Mouse (Mus musculus) ovary, adult 18-20 months (tissue): Measurements from ENCODE around the gene Sgca.
A peak's percentile ranks its signal among the peaks of the same experiment; 100 is the strongest.

ENCODE experiments used
- DNase-seq: peaks from one replicate; pipeline ENCODE4 v3.0.0; 2022; ENCODE audit warnings: low spot score, mixed read lengths

Sgca gene

DNA sequence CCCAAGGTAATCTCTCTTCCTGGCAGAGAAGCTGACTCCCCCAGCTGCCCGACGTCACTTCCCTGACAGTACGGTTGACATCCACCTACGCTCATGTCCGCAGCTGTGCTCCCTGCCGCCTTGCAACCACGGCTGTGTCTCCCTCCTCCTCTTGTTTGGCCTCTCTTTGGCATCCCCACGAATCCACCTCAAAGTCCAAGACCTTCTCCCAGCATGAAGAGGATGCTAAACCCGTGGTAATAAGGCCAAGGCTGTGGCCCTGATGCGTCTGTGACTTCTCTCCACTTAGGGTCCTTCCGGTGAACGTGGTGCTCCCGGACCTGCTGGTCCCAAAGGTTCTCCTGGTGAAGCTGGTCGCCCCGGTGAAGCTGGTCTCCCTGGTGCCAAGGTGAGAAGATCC lies 33.1 kb downstream of the Sgca start:
- DNase-seq, result no peak

DNA sequence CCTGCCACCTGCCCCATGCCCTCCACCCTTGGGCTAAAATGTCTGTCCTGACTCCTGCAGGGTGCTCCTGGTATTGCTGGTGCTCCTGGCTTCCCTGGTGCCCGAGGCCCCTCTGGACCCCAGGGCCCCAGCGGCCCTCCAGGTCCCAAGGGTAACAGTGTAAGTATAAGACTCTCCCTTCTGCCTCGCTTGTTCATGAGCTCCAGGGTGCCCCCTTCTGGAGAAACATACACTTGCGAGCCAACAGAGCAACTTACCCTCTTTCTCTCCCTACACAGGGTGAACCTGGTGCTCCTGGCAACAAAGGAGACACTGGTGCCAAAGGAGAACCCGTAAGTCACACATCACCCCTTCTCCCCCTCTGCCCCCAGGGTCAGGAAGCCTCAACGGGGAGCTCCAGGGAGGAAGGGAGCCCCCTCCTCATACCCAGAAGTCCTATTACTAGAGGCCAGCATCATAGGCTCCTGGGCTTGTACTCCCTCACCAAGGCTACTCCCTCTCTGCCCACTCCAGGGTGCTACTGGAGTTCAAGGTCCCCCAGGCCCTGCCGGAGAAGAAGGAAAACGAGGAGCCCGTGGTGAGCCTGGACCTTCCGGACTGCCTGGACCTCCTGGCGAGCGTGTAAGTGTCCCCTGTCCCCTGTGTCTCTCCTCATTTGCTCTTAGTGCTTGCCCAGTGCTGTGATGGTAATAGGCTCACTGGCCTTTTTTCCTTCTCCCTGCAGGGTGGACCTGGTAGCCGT lies 33.7 kb downstream of the Sgca start:
- DNase-seq, result no peak

DNA sequence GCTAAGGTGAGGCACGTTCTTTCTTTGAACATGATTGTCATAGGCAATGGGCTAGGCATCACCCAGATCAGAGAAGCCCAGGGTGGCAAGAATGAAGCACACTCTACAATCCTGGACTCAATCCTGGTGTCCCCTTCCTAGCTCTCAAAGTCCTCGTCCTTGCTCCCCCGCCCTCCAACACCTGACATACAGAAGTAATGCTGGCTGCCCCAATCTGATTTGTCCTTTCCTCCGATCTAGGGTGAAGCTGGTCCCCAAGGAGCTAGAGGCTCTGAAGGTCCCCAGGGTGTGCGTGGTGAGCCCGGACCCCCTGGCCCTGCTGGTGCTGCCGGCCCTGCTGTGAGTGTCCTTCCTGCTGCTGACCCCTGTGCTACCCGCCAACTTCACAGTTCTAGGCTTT lies 34.4 kb downstream of the Sgca start:
- no peak for DNase-seq

DNA sequence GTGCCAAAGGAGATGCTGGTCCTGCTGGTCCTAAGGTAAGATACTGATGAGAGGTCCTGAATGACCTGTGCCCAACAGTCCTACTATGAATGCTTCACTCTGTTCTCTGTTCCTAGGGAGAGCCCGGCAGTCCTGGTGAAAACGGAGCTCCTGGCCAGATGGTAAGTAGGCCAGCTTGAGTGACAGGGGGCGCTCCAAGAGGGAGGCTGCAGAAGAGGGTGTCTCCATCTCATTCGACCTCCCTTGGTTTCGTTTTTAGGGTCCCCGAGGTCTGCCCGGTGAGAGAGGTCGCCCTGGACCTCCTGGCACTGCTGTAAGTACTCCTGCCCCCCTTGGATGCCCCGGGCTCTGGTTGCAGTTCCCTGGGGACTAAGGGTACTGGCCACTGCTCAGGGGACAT lies 35.0 kb downstream of the Sgca start:
- DNase-seq, result no peak

DNA sequence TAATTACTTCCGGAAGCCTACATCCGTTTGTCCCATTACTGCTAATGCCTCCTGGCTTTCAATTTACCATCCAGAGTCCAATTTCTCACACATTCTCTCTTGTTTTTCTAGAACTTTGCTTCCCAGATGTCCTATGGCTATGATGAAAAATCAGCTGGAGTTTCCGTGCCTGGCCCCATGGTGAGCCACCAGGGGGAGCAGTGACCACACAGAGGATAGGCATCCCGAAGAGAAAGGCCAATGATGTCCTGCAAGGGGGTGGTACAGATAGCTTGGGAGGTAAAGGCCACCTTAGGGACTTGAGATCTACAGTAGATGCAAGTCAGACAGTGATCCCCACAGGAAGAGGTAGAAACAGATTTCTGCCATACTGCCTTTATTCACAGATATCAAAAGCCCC lies 36.8 kb downstream of the Sgca start:
- no peak for DNase-seq

DNA sequence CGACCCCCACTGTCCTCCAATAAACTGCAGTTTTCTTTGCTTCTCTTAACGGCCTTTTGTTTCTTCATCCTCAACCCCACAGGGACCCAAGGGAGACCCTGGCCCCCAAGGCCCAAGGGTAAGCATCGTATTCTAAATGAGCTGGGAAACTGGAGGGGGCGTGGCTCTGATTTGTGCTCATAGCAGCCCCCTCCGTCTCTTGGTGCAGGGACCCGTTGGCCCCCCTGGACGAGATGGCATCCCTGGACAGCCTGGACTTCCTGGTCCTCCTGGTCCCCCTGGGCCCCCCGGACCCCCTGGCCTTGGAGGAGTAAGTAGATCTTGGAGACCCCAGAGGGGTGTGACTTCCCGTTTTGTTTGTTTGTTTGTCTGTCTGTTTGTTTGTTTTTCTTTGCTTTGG lies 37.8 kb downstream of the Sgca start:
- DNase-seq, result no peak

DNA sequence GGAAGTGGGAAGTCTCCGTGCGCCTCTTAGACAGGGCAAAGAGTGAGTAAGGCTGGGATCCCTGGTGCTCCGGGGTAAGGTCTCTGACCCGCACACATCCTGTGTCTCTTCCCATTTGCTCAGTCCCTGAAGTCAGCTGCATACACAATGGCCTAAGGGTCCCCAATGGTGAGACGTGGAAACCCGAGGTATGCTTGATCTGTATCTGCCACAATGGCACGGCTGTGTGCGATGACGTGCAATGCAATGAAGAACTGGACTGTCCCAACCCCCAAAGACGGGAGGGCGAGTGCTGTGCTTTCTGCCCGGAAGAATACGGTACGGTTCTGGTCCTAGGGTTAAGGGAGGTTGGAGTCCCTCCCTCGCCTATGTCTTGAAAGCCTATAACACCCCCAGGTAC lies 38.3 kb downstream of the Sgca start:
- no peak for DNase-seq

DNA sequence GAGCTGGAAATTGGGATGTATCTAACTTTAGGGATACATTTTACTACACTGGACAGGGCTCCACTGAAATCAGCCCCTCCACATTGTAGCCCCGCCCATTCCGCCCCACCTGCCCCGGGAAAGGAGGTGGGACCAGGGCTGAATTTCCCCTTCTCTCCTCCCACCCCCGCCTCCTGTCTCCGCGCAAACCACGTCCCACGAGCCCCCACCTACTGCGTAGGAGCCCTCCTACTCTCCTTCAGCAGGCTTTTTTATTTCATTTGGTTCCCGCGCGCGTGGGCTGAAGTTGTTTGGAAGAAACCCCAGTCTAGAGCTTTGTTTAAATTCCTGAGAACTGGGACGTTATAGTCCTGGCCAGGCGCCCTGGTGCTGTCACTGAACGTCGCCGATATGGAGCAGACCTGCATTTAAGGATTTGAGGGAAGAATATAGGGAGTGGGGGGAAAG lies 38.8 kb downstream of the Sgca start:
- peak; percentile 42 for DNase-seq

DNA sequence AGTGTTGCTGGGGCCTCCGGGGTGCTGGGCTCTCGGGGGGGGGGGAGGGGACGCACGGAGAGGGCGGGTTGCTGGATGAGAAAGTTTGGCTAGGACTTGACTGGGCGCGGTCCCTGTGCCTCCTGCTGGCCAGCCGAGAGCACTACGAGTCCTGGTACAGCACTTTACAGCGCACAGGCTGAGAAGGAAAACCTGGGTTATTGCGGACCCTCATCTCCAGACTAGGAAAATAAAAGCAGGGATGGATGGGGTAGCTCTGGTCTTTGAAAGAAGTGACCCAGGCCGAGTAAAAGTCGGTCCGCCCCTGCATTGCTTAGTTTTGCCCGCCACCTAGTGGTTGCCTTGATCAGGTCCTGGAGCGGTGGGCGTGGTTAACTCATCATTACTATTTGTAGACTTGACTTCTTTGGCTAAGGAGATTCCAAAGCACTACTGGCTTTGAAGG lies 39.3 kb downstream of the Sgca start:
- peak; percentile 73 for DNase-seq

DNA sequence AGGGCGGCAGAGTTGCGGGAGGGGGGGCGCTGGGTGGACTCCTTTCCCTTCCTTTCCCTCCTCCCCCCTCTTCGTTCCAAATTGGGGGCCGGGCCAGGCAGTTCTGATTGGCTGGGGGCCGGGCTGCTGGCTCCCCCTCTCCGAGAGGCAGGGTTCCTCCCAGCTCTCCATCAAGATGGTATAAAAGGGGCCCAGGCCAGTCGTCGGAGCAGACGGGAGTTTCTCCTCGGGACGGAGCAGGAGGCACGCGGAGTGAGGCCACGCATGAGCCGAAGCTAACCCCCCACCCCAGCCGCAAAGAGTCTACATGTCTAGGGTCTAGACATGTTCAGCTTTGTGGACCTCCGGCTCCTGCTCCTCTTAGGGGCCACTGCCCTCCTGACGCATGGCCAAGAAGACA lies 40.1 kb downstream of the Sgca start, which contains the start of gene Col1a1:
Col1a1 (plus strand) TSS at position 180 of the 400 bp plus-strand sequence.
- peak; percentile 66 for DNase-seq

DNA sequence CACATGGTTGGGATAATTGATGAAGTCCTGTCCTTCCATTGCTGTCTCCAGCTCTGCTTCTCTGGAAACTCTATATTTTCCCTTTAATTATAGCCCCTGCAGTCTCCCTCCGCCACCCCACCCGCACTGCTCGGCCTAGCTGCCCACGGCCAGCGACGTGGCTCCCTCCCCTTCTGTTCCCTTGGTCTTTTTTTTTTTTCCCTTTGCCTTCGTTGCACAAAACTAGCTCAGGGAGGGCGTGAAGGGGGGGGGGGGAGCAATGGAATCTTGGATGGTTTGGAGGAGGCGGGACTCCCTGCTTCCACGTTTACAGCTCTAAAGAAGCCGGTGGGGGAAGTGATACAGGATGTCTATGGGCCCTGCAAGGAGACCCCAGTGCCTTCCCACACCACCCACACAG lies 41.6 kb downstream of the Sgca start:
- DNase-seq, result no peak

DNA sequence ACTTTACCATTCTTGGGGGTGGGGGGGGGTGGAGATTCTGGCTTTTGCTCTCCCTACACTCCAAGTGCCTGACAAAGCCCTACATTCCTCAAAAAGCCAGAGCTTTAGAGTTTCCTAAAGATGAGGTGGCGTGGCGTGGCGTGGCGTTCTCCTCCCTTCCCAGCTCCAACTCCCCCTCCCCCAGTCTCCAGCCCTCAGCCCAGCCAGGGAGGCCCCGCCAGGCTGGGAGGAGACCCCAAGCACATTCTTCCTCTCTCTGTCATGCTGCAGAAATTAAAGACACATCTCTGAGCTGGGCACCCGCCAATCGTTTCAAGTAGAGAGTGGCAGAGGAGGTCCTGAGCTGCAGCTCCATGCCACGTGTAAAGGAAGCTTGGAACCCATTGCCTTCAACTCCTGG lies 42.5 kb downstream of the Sgca start:
- DNase-seq, result no peak

DNA sequence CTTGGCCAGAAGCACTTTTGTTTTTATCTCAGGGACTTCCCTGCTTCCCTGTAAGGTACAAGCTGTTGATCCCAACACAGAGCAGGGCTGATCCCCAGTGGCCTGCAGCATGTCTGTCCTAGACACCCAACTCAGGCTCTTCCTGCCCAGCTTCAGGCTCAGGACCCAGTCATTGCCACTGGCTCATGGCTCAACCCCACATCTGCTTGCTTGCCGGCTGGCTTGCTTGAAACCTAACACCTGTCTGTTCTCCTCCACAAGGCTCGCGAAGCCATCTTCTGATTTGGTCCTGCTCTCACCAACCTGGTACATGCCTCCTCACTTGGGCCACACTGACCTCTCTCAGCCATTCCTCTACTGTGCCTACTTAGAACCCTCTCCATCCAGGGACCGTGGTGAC lies 46.0 kb downstream of the Sgca start:
- DNase-seq, result no peak

DNA sequence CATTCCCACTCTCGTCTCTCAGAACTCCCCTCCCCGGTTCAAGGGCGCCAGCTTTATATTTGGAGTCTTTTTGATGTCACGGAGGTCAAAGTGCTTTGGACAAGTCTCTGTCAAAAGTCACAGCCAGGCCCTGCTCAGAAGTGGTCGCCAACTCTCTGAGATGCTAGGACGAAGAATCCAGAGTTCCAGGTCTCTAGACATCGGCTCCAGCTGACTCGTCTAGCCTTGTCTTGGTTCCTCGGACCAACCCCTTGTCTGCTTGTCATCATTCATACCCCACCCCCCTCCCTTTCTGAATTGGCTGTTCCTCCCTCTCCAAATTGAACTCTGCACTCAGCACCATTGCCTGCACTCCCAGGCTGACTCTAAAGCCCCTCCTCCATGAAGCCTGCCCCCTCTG lies 46.5 kb downstream of the Sgca start:
- no peak for DNase-seq

DNA sequence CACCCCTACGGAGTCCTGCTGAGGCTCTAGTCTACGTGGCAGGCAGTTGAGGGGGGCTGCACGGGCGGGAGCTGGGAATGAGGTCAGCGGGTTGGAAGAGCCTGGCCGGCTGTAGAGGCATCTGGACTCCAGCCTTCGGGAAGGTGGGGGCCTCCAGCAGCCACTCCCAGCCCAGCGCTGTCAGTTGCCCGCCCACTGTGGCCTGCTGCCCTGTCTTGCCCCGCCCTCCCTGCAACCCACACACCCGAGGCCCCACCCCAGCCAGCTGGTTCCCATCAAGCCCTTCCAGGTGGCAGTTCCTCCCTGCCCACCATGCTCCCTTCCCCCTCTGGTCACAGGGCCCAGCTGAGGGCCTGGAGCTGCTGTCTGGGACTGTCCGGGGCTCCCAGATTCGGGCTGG lies 47.3 kb downstream of the Sgca start:
- DNase-seq, result peak; percentile 84

DNA sequence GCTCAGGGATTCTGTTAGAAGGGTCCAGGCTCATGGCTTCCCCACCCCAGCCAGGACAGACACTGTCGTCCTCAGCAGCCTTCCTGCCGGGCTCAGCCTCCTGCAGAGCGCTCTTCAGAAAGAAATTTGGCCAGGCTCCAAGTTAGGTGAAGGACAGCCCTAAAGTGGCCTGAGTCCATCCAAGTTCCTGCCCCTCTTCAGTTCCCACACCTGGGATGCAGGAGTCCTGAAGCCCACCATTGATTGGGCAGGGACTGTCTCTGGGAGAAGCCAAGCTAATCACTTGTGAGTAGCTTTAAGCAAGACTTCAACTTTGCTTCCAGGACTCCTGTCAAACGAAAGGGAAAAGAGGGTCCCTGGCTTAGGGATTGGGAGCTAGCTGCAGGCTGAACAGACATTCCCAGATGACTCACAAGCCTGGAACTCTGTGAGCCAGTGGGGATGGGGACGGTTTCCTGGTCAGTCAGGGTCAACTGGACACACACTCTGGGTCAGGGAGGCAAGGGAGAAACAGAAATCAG lies 48.3 kb downstream of the Sgca start:
- no peak for DNase-seq

DNA sequence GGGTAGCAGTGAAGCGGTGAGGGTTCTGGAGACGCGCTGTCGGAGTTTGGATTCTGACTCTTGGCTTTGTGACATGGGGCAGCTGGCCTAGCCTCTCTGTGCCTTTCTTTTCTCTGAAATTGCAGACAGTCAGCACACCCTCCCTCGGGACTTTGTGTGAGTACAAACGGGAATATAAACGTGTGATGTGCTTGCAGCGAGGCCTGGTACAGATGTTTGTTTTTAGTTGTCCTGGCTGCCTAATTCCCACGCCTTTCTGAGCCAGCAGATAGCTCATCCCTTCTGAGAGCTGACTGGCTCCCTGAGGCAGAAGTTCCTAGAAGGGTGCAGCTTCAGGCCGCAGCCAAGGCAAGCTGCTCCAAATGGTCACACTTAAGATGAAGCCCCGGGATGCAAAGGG lies 49.7 kb downstream of the Sgca start:
- no peak for DNase-seq

DNA sequence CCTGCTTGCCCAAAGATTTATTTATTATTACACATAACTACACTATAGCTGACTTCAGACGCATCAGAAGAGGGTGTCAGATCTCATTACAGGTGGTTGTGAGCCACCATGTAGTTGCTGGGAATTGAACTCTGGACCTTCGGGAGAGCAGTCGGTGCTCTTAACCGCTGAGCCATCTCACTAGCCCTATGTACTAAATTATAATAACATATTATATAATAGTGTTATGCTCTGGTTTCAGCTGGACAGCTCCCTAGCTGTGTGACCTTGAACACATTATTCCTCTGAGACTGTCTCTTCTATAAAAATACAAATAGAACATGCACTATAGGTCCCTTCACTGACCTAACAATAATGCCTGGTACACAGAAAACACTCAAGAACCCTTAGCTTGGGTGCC lies 51.1 kb downstream of the Sgca start:
- DNase-seq, result no peak

DNA sequence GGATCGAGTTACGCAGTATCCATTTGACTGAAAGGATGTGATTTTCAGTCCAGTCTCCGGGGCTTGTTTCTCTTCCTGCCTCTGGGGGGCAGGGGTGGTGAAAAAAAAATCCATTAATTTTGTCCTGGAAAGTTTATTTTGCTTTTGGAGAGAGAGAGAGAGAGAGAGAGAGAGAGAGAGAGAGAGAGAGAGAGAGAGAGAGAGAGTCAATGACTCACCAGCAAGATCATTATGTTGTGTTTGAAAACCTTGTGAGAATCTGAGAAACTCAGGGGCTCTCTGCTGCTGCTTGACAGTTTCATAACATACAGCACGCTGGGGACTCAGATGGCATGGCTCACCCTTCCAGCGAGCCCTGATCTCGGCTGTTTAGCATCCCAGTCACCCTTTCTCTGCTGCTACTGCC lies 55.1 kb downstream of the Sgca start:
- no peak for DNase-seq

DNA sequence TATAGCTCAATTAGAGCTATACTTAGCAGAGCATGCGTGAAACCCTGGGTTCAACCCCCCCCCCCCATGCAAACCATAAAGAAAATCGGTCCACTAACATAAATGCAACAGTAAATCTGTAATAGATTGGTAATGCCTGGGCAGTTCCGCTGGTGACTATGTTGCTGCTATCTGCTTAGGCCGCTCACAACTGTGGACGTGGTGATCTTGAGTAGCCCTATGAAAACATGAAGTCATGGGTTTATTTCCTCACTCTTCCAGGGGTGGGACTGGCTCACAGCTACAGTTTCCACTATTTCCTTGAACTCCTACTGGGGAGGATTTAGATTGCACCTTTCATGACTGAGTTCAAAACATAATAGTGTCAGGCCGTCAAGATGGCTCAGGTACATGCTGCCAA lies 58.4 kb downstream of the Sgca start:
- DNase-seq, result no peak

DNA sequence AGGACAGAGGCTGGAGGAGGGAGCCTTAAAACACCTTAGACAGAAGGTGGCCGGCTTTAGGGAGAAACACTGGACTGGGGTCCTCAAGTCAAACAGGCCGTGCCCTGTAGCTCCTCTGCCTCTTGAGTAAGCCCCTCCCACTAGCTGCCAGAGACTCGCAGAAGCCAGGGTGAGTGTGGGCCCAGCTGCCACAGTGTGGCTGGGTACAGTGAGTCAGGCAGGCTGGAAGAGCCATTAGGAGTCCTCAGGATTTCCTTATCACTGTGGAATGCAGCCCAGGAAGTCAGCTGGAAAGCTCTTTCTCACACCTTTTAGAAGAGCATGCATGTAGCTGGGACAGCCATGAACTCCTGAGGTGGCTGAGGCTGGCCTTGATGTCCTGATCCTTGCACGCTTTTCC lies 59.6 kb downstream of the Sgca start:
- no peak for DNase-seq

DNA sequence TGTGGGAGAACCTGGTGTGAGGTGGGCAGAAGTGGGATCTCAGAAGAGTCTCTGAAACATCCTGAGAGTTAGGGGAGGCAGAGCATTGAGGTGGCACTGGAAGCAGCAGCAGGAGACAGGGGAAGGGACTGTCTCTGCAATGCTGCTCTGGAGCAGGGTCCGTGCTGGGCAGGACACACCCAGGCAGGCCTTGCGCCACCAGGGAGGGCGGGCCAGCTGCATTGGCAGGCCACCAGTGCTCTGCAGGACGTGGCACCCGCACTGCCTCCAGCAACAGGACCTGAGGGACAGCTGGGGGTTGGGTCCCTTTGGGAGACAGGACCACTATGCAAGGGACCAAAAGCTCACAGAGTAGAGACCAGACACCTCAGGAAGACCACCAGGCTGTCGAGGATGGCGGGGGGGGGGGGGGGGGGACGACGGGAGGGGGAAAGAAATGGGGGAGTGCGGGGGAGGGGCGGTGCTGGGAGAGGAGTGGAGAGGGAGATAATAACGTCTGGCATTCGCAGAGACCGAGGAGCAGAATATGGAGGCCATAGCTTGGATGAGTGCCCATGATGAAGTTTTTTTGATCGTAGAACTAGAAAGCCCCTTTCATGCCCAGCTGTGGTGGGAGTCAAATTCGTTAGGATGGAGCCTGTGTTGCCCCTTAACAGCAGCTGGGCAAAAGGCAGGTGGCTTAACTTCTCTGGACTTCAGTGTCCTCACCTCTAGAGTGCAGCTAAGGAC lies 60.3 kb downstream of the Sgca start:
- no peak for DNase-seq

DNA sequence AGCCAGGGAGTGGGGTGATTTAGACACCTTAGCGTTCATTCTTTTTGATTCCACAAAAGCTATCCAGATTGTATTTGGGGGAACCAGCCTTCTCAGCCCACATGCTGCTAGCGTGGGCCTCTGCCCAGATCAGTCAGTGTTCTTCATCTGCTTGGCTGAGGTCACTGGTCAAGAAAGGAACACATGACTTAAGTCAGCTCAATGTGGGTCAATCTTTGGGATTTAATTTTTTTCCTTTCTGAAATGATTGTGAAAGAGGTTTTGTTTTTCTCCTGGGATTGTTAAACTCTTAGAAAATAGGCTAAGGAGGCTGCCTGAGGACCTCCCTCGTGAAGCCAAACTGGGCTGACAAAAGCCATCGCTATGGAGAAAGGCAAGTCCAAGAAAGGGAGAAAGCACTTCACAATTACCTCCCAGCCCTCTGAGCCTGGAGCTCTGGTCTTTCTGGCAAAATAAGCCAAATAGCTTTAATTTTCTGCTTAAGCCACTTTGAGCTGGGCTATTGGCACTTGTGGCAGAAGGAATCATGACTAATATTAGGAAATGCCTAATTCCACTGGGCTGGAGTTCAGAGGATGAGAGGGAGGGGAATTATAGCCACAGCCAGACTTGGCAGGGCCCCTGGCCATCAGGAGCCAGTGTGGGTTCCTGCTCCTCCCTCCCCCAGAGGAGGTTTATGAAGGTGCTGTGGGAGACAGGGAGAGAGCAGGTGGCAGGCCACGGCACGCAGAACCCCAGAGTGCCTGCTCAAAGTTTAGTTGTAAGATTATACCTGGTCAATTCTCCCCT lies 62.6 kb downstream of the Sgca start:
- DNase-seq, result no peak
